Mouse (Mus musculus): ENCODE results near the gene Vps36.
A peak's percentile ranks its signal among the peaks of the same experiment; 100 is the strongest.

The Vps36 gene

GRCm38 (mm10) chr8:22192660-22193431 is at the start of gene Vps36:
TSS of gene Vps36 (plus strand) at chr8:22192809.
- peak; percentile 91 for DNase-seq

GRCm38 (mm10) chr8:22143764-22144491 is 48.7 kb upstream of the Vps36 start:
- DNase-seq: no peak

GRCm38 (mm10) chr8:22145831-22146230 is 46.8 kb upstream of the Vps36 start:
- DNase-seq: no peak

GRCm38 (mm10) chr8:22147706-22148366 is 44.8 kb upstream of the Vps36 start:
- peak; percentile 10 for DNase-seq

- no peak for DNase-seq
These were observed 44.3 kb upstream of the Vps36 start for GRCm38 (mm10) chr8:22148367-22148740.

GRCm38 (mm10) chr8:22149643-22150344 is 42.8 kb upstream of the Vps36 start:
- DNase-seq: no peak

- no peak for DNase-seq
These were observed 42.3 kb upstream of the Vps36 start for GRCm38 (mm10) chr8:22150345-22150663.

GRCm38 (mm10) chr8:22162206-22162605 is 30.4 kb upstream of the Vps36 start:
- no peak for DNase-seq

GRCm38 (mm10) chr8:22164431-22164830 is 28.2 kb upstream of the Vps36 start:
- no peak for DNase-seq

GRCm38 (mm10) chr8:22165251-22166079 is 27.1 kb upstream of the Vps36 start:
- no peak for DNase-seq

GRCm38 (mm10) chr8:22166080-22166603 is 26.5 kb upstream of the Vps36 start, which contains the start of gene Nek3:
TSS of gene Nek3 (minus strand) at chr8:22166435.
- DNase-seq: peak; percentile 84

GRCm38 (mm10) chr8:22169167-22169566 is 23.4 kb upstream of the Vps36 start:
- no peak for DNase-seq

- DNase-seq: no peak
These were observed 16.6 kb upstream of the Vps36 start for GRCm38 (mm10) chr8:22175966-22176365.

GRCm38 (mm10) chr8:22184884-22185283 is 7.7 kb upstream of the Vps36 start:
- DNase-seq: no peak

GRCm38 (mm10) chr8:22185431-22186397 is 6.9 kb upstream of the Vps36 start, which contains the start of gene Ckap2:
TSS of gene Ckap2 (minus strand) at chr8:22185819.
- peak; percentile 88 for DNase-seq

- peak; percentile 44 for DNase-seq
These were observed 912 bp downstream of the Vps36 start for GRCm38 (mm10) chr8:22193432-22194010.

GRCm38 (mm10) chr8:22197914-22198313 is 5.3 kb downstream of the Vps36 start:
- no peak for DNase-seq

GRCm38 (mm10) chr8:22199481-22199880 is 6.9 kb downstream of the Vps36 start:
- no peak for DNase-seq

GRCm38 (mm10) chr8:22207535-22207934 is 14.9 kb downstream of the Vps36 start:
- DNase-seq: no peak

- DNase-seq: no peak
These were observed 16.4 kb downstream of the Vps36 start for GRCm38 (mm10) chr8:22209012-22209411.

Data from thymus, postnatal 25 days (tissue).